Mouse (Mus musculus) kidney, embryonic 16.5 days (tissue): ENCODE results near the gene 4933405L10Rik. TPM values are rescaled to one million over a fixed set of nuclear protein-coding genes. Genes with fewer than 3 reads are reported as not detected.

Experiments used
- ATAC-seq: fragments of 200-750 bp; cut with Nextera tagmentation; 2 replicates; pipeline ENCODE4 v1.8.0; 2017; ENCODE audit warnings: moderate TSS enrichment; ENCODE audit not compliant: low FRiP score, low TSS enrichment
- H3K27ac ChIP-seq: fragments of 300-500 bp; sonication (generic); 2 replicates; pipeline ENCODE4 v1.5.1; 2014; ENCODE audit warnings: low read length
- H3K27me3 ChIP-seq: fragments of 300-500 bp; sonication (generic); 2 replicates; pipeline ENCODE4 v1.6.1; 2014; ENCODE audit warnings: low read length, control low read depth, mixed read lengths; ENCODE audit not compliant: insufficient read depth
- H3K36me3 ChIP-seq: fragments of 300-500 bp; sonication (generic); 2 replicates; pipeline ENCODE4 v1.6.1; 2014; ENCODE audit warnings: low read length, control low read depth, mixed read lengths; ENCODE audit not compliant: insufficient read depth
- H3K4me1 ChIP-seq: fragments of 300-500 bp; sonication (generic); 2 replicates; pipeline ENCODE4 v1.6.1; 2014; ENCODE audit warnings: low read length, control low read depth, mixed read lengths; ENCODE audit not compliant: insufficient read depth
- H3K4me2 ChIP-seq: fragments of 300-500 bp; sonication (generic); replicated peaks from 2 replicates; pipeline ENCODE4 v1.6.1; 2014; ENCODE audit warnings: low read depth, low read length
- H3K4me3 ChIP-seq: fragments of 300-500 bp; sonication (generic); 2 replicates; pipeline ENCODE4 v1.5.1; 2014; ENCODE audit warnings: mild to moderate bottlenecking, low read length
- H3K9ac ChIP-seq: fragments of 300-500 bp; sonication (generic); replicated peaks from 2 replicates; pipeline ENCODE4 v1.6.1; 2014; ENCODE audit warnings: low read length
- H3K9me3 ChIP-seq: fragments of 300-500 bp; sonication (generic); 2 replicates; pipeline ENCODE4 v1.6.1; 2016; ENCODE audit warnings: low read length, control low read depth
- WGBS: fragments of 180-500 bp; shearing (Covaris S2); extraction: QIAGEN DNeasy Blood & Tissue Kit; methylation state at CpG from one replicate; pipeline ENCODE4 v1.1.7; 2014; 5-methylcytosine and 5-hydroxymethylcytosine counted together
- polyA plus RNA-seq: library from polyadenylated mRNA; unstranded; fragments of >200 nt; fragmentation: Nextera tagmentation; extraction: Ambion mirVana; gene quantifications from 2 replicates; pipeline ENCODE4 v1.2.1, GENCODE M21; 2015

4933405L10Rik gene
- not detected in 2 replicates for polyA plus RNA-seq

GRCm38 (mm10) chr8:105707498-105708403 lies at the start of gene 4933405L10Rik, which contains the start of gene Enkd1:
Gene 4933405L10Rik (plus strand): TSS chr8:105707655.
Gene Enkd1 (minus strand): TSS chr8:105708210.
- Histone ChIP-seq H3K27ac (no peak within 1 kb of the TSS), H3K4me3 (peak within 1 kb of the TSS; percentile 84), H3K4me2 (peak within 1 kb of the TSS; percentile 95), H3K9ac (peak within 1 kb of the TSS; percentile 75), H3K9me3 (no peaks in the 10 kb centered on the region), H3K27me3 (no peaks in the 10 kb centered on the region), H3K4me1 (peaks cover 14% of the 10 kb centered on the region), H3K36me3 (peaks cover 17% of the 10 kb centered on the region)
- peak; percentile 78 for ATAC-seq
- under 1% methylated on average over 55 of the region's 55 CpGs for WGBS

- Histone ChIP-seq H3K9me3 (no peaks in the 10 kb centered on the region), H3K9ac (no peak overlapping the region), H3K4me2 (no peak overlapping the region), H3K4me1 (no peaks in the 10 kb centered on the region), H3K4me3 (no peak overlapping the region), H3K27me3 (no peaks in the 10 kb centered on the region), H3K27ac (no peak overlapping the region), H3K36me3 (peaks cover 22% of the 10 kb centered on the region)
- 78% methylated on average over 3 of the region's 3 CpGs for WGBS
- ATAC-seq: no peak
These were observed 46.3 kb upstream of the 4933405L10Rik start for GRCm38 (mm10) chr8:105661167-105661566.

- 87% methylated on average over 1 of the region's 1 CpGs for WGBS
- H3K4me1 ChIP-seq: no peaks in the 10 kb centered on the region
These were observed 29.6 kb upstream of the 4933405L10Rik start for GRCm38 (mm10) chr8:105677891-105678290.

GRCm38 (mm10) chr8:105685325-105685724 lies 22.1 kb upstream of the 4933405L10Rik start:
- 0 out of 2 replicates have a peak, but pooled peaks have one; percentile 20 for ATAC-seq
- Histone ChIP-seq H3K4me2 (peak overlapping the region; percentile 52), H3K4me3 (no peak overlapping the region; the same call in 1 of the 2 replicates), H3K4me1 (peaks cover 10% of the 10 kb centered on the region; the same call in 1 of the 2 replicates), H3K27me3 (no peaks in the 10 kb centered on the region), H3K27ac (no peak overlapping the region), H3K9me3 (no peaks in the 10 kb centered on the region), H3K9ac (no peak overlapping the region), H3K36me3 (peaks cover 34% of the 10 kb centered on the region)
- 69% methylated on average over 7 of the region's 7 CpGs for WGBS

More at GRCm38 (mm10) chr8:105677891-105678290, 29.6 kb upstream of the 4933405L10Rik start:
- no peaks in the 10 kb centered on the region for H3K9me3 ChIP-seq
- ATAC-seq: no peak
- no peaks in the 10 kb centered on the region for H3K27me3 ChIP-seq
- H3K4me2 ChIP-seq: no peak overlapping the region
- no peak overlapping the region for H3K4me3 ChIP-seq
- no peak overlapping the region for H3K9ac ChIP-seq
- H3K27ac ChIP-seq: no peak overlapping the region
- H3K36me3 ChIP-seq: peaks cover 62% of the 10 kb centered on the region

GRCm38 (mm10) chr8:105685796-105686308 lies 21.6 kb upstream of the 4933405L10Rik start, which contains the start of gene Carmil2:
Gene Carmil2 (plus strand): TSS chr8:105686274.
- peak within 1 kb of the TSS; percentile 27 for H3K4me3 ChIP-seq
- H3K27me3 ChIP-seq: no peaks in the 10 kb centered on the region
- H3K36me3 ChIP-seq: peaks cover 29% of the 10 kb centered on the region
- ATAC-seq: peak; percentile 58
- 2% methylated on average over 22 of the region's 26 CpGs for WGBS
- peak within 1 kb of the TSS; percentile 40; the same call in 1 of the 2 replicates for H3K9ac ChIP-seq
- no peak within 1 kb of the TSS for H3K27ac ChIP-seq
- peaks cover 10% of the 10 kb centered on the region; the same call in 1 of the 2 replicates for H3K4me1 ChIP-seq
- H3K9me3 ChIP-seq: no peaks in the 10 kb centered on the region
- H3K4me2 ChIP-seq: peak within 1 kb of the TSS; percentile 52

GRCm38 (mm10) chr8:105686551-105686950 lies 20.9 kb upstream of the 4933405L10Rik start:
- Histone ChIP-seq H3K27me3 (no peaks in the 10 kb centered on the region), H3K27ac (no peak overlapping the region), H3K9ac (no peak overlapping the region), H3K4me1 (peaks cover 10% of the 10 kb centered on the region; the same call in 1 of the 2 replicates), H3K36me3 (peaks cover 24% of the 10 kb centered on the region), H3K4me2 (no peak overlapping the region), H3K4me3 (no peak overlapping the region), H3K9me3 (no peaks in the 10 kb centered on the region)
- ATAC-seq: no peak
- 66% methylated on average over 6 of the region's 6 CpGs for WGBS

GRCm38 (mm10) chr8:105687512-105687911 lies 19.9 kb upstream of the 4933405L10Rik start:
- ATAC-seq: no peak
- 69% methylated on average over 8 of the region's 8 CpGs for WGBS
- no peak overlapping the region for H3K4me3 ChIP-seq

GRCm38 (mm10) chr8:105688242-105688752 lies 19.2 kb upstream of the 4933405L10Rik start:
- no peak for ATAC-seq
- Histone ChIP-seq H3K4me3 (no peak overlapping the region), H3K4me1 (peaks cover 10% of the 10 kb centered on the region; the same call in 1 of the 2 replicates), H3K4me2 (no peak overlapping the region), H3K36me3 (peaks cover 16% of the 10 kb centered on the region; the same call in 1 of the 2 replicates), H3K9ac (no peak overlapping the region), H3K9me3 (no peaks in the 10 kb centered on the region), H3K27ac (no peak overlapping the region), H3K27me3 (no peaks in the 10 kb centered on the region)
- 73% methylated on average over 14 of the region's 14 CpGs for WGBS

More at GRCm38 (mm10) chr8:105687512-105687911, 19.9 kb upstream of the 4933405L10Rik start:
- Histone ChIP-seq H3K27ac (no peak overlapping the region), H3K4me2 (no peak overlapping the region), H3K27me3 (no peaks in the 10 kb centered on the region), H3K9me3 (no peaks in the 10 kb centered on the region), H3K36me3 (peaks cover 18% of the 10 kb centered on the region), H3K4me1 (peaks cover 10% of the 10 kb centered on the region; the same call in 1 of the 2 replicates), H3K9ac (no peak overlapping the region)

GRCm38 (mm10) chr8:105689256-105689982 lies 18.0 kb upstream of the 4933405L10Rik start:
- Histone ChIP-seq H3K9ac (no peak overlapping the region), H3K4me2 (no peak overlapping the region), H3K27ac (no peak overlapping the region), H3K36me3 (peaks cover 5% of the 10 kb centered on the region; the same call in 1 of the 2 replicates), H3K4me3 (no peak overlapping the region), H3K9me3 (no peaks in the 10 kb centered on the region), H3K4me1 (peaks cover 19% of the 10 kb centered on the region), H3K27me3 (no peaks in the 10 kb centered on the region)
- WGBS: 62% methylated on average over 35 of the region's 35 CpGs
- no peak for ATAC-seq
